Mouse (Mus musculus): ENCODE measurements around the gene Olfr481. TPM values are rescaled to one million over a fixed set of nuclear protein-coding genes. Genes with fewer than 3 reads are reported as not detected.

The Olfr481 gene
- not detected in 2 replicates for total RNA-seq (2012; rRNA removed)

- TF ChIP-seq HCFC1 (IDR thresholded peaks at IDR 0.05; ENCODE audit: borderline replicate concordance, insufficient read depth, low read length) (no peak), MAFK (IDR thresholded peaks at IDR 0.05; ENCODE audit: insufficient read depth, low read depth, low read length) (no peak), CHD2 (IDR thresholded peaks at IDR 0.05; ENCODE audit: low read depth, low read length) (no peak), ZNF384 (IDR thresholded peaks at IDR 0.05; ENCODE audit: low read depth, low read length) (no peak), ZC3H11A (IDR thresholded peaks at IDR 0.05; ENCODE audit: borderline replicate concordance, low read depth, low read length) (no peak)
- Histone ChIP-seq H3K4me3 (ENCODE audit: insufficient read depth in 1 of 2, low read depth in 1 of 2, low read length in 2 of 2, poor library complexity in 1 of 2, severe bottlenecking in 1 of 2) (no peak within 1 kb of the TSS), H3K27ac (ENCODE audit: insufficient read depth, low read depth, low read length, poor library complexity, severe bottlenecking) (no peak within 1 kb of the TSS), H3K4me1 (ENCODE audit: control insufficient read depth in 2 of 2, insufficient read depth in 2 of 2, low read length in 2 of 2, poor library complexity in 1 of 2) (no peaks in the 10 kb centered on the region), H3K9ac (ENCODE audit: insufficient read depth, low read depth, low read length, poor library complexity, severe bottlenecking) (no peak within 1 kb of the TSS), H3K9me3 (ENCODE audit: control insufficient read depth, insufficient read depth, low read depth, low read length) (no peaks in the 10 kb centered on the region), H3K36me3 (ENCODE audit: control insufficient read depth, insufficient read depth, low read length, poor library complexity, severe bottlenecking) (no peaks in the 10 kb centered on the region)
- DNase-seq (ENCODE audit: low read depth, low spot score): no peak
- in situ Hi-C loops (cut with MboI; ENCODE audit: low sequenced_read_pairs in 2 of 2, unreplicated experiment in 2 of 2): no loop called here
These were observed at the start of gene Olfr481 for GRCm38 (mm10) chr7:108079555-108079954. TSS of gene Olfr481 (plus strand) at chr7:108079855.

- Histone ChIP-seq H3K9ac (ENCODE audit: insufficient read depth, low read depth, low read length, poor library complexity, severe bottlenecking) (no peak within 1 kb of the TSS), H3K36me3 (ENCODE audit: control insufficient read depth, insufficient read depth, low read length, poor library complexity, severe bottlenecking) (no peaks in the 10 kb centered on the region), H3K4me3 (ENCODE audit: insufficient read depth in 1 of 2, low read depth in 1 of 2, low read length in 2 of 2, poor library complexity in 1 of 2, severe bottlenecking in 1 of 2) (no peak within 1 kb of the TSS), H3K27ac (ENCODE audit: insufficient read depth, low read depth, low read length, poor library complexity, severe bottlenecking) (no peak within 1 kb of the TSS), H3K4me1 (ENCODE audit: control insufficient read depth in 2 of 2, insufficient read depth in 2 of 2, low read length in 2 of 2, poor library complexity in 1 of 2) (no peaks in the 10 kb centered on the region), H3K9me3 (ENCODE audit: control insufficient read depth, insufficient read depth, low read depth, low read length) (no peaks in the 10 kb centered on the region)
- in situ Hi-C loops (cut with MboI; ENCODE audit: low sequenced_read_pairs in 2 of 2, unreplicated experiment in 2 of 2): no loop called here
- TF ChIP-seq ZNF384 (IDR thresholded peaks at IDR 0.05; ENCODE audit: low read depth, low read length) (no peak), CHD2 (IDR thresholded peaks at IDR 0.05; ENCODE audit: low read depth, low read length) (no peak), HCFC1 (IDR thresholded peaks at IDR 0.05; ENCODE audit: borderline replicate concordance, insufficient read depth, low read length) (no peak), MAFK (IDR thresholded peaks at IDR 0.05; ENCODE audit: insufficient read depth, low read depth, low read length) (no peak), ZC3H11A (IDR thresholded peaks at IDR 0.05; ENCODE audit: borderline replicate concordance, low read depth, low read length) (no peak)
- no peak for DNase-seq (ENCODE audit: low read depth, low spot score)
These were observed 45.8 kb upstream of the Olfr481 start, which contains the start of gene Olfr478 for GRCm38 (mm10) chr7:108033889-108034288. TSS of gene Olfr478 (minus strand) at chr7:108033989.

- Histone ChIP-seq H3K36me3 (ENCODE audit: control insufficient read depth, insufficient read depth, low read length, poor library complexity, severe bottlenecking) (no peaks in the 10 kb centered on the region), H3K4me1 (ENCODE audit: control insufficient read depth in 2 of 2, insufficient read depth in 2 of 2, low read length in 2 of 2, poor library complexity in 1 of 2) (no peaks in the 10 kb centered on the region), H3K9me3 (ENCODE audit: control insufficient read depth, insufficient read depth, low read depth, low read length) (no peaks in the 10 kb centered on the region), H3K4me3 (ENCODE audit: insufficient read depth in 1 of 2, low read depth in 1 of 2, low read length in 2 of 2, poor library complexity in 1 of 2, severe bottlenecking in 1 of 2) (no peak within 1 kb of the TSS), H3K9ac (ENCODE audit: insufficient read depth, low read depth, low read length, poor library complexity, severe bottlenecking) (no peak within 1 kb of the TSS), H3K27ac (ENCODE audit: insufficient read depth, low read depth, low read length, poor library complexity, severe bottlenecking) (no peak within 1 kb of the TSS)
- TF ChIP-seq CHD2 (IDR thresholded peaks at IDR 0.05; ENCODE audit: low read depth, low read length): no peak
- no peak for DNase-seq (ENCODE audit: low read depth, low spot score)
- in situ Hi-C loops (cut with MboI; ENCODE audit: low sequenced_read_pairs in 2 of 2, unreplicated experiment in 2 of 2): no loop called here
These were observed 29.3 kb upstream of the Olfr481 start, which contains the start of gene Olfr479 for GRCm38 (mm10) chr7:108050393-108050792. TSS of gene Olfr479 (plus strand) at chr7:108050693.

GRCm38 (mm10) chr7:108067246-108067645 lies 12.4 kb upstream of the Olfr481 start, which contains the start of gene Olfr480:
TSS of gene Olfr480 (minus strand) at chr7:108067346.
- in situ Hi-C loops (cut with MboI; ENCODE audit: low sequenced_read_pairs in 2 of 2, unreplicated experiment in 2 of 2): no loop called here
- DNase-seq (ENCODE audit: low read depth, low spot score): no peak
- Histone ChIP-seq H3K36me3 (ENCODE audit: control insufficient read depth, insufficient read depth, low read length, poor library complexity, severe bottlenecking) (no peaks in the 10 kb centered on the region), H3K9me3 (ENCODE audit: control insufficient read depth, insufficient read depth, low read depth, low read length) (no peaks in the 10 kb centered on the region), H3K27ac (ENCODE audit: insufficient read depth, low read depth, low read length, poor library complexity, severe bottlenecking) (no peak within 1 kb of the TSS), H3K4me3 (ENCODE audit: insufficient read depth in 1 of 2, low read depth in 1 of 2, low read length in 2 of 2, poor library complexity in 1 of 2, severe bottlenecking in 1 of 2) (no peak within 1 kb of the TSS), H3K4me1 (ENCODE audit: control insufficient read depth in 2 of 2, insufficient read depth in 2 of 2, low read length in 2 of 2, poor library complexity in 1 of 2) (no peaks in the 10 kb centered on the region), H3K9ac (ENCODE audit: insufficient read depth, low read depth, low read length, poor library complexity, severe bottlenecking) (no peak within 1 kb of the TSS)
- TF ChIP-seq CHD2 (IDR thresholded peaks at IDR 0.05; ENCODE audit: low read depth, low read length) (no peak), MAFK (IDR thresholded peaks at IDR 0.05; ENCODE audit: insufficient read depth, low read depth, low read length) (no peak), ZNF384 (IDR thresholded peaks at IDR 0.05; ENCODE audit: low read depth, low read length) (no peak)

GRCm38 (mm10) chr7:108097486-108097885 lies 17.8 kb downstream of the Olfr481 start, which contains the start of gene Olfr482:
TSS of gene Olfr482 (minus strand) at chr7:108097586.
- in situ Hi-C loops (cut with MboI; ENCODE audit: low sequenced_read_pairs in 2 of 2, unreplicated experiment in 2 of 2): no loop called here
- Histone ChIP-seq H3K27ac (ENCODE audit: insufficient read depth, low read depth, low read length, poor library complexity, severe bottlenecking) (no peak within 1 kb of the TSS), H3K4me1 (ENCODE audit: control insufficient read depth in 2 of 2, insufficient read depth in 2 of 2, low read length in 2 of 2, poor library complexity in 1 of 2) (no peaks in the 10 kb centered on the region), H3K4me3 (ENCODE audit: insufficient read depth in 1 of 2, low read depth in 1 of 2, low read length in 2 of 2, poor library complexity in 1 of 2, severe bottlenecking in 1 of 2) (no peak within 1 kb of the TSS), H3K9me3 (ENCODE audit: control insufficient read depth, insufficient read depth, low read depth, low read length) (no peaks in the 10 kb centered on the region), H3K36me3 (ENCODE audit: control insufficient read depth, insufficient read depth, low read length, poor library complexity, severe bottlenecking) (no peaks in the 10 kb centered on the region), H3K9ac (ENCODE audit: insufficient read depth, low read depth, low read length, poor library complexity, severe bottlenecking) (no peak within 1 kb of the TSS)
- DNase-seq (ENCODE audit: low read depth, low spot score): no peak
- TF ChIP-seq MAFK (IDR thresholded peaks at IDR 0.05; ENCODE audit: insufficient read depth, low read depth, low read length) (no peak), ZC3H11A (IDR thresholded peaks at IDR 0.05; ENCODE audit: borderline replicate concordance, low read depth, low read length) (no peak), ZNF384 (IDR thresholded peaks at IDR 0.05; ENCODE audit: low read depth, low read length) (no peak), HCFC1 (IDR thresholded peaks at IDR 0.05; ENCODE audit: borderline replicate concordance, insufficient read depth, low read length) (no peak), CHD2 (IDR thresholded peaks at IDR 0.05; ENCODE audit: low read depth, low read length) (no peak)
